Comparison of ENCODE assay signal across 8 mouse cellular contexts in the genomic region with DNA sequence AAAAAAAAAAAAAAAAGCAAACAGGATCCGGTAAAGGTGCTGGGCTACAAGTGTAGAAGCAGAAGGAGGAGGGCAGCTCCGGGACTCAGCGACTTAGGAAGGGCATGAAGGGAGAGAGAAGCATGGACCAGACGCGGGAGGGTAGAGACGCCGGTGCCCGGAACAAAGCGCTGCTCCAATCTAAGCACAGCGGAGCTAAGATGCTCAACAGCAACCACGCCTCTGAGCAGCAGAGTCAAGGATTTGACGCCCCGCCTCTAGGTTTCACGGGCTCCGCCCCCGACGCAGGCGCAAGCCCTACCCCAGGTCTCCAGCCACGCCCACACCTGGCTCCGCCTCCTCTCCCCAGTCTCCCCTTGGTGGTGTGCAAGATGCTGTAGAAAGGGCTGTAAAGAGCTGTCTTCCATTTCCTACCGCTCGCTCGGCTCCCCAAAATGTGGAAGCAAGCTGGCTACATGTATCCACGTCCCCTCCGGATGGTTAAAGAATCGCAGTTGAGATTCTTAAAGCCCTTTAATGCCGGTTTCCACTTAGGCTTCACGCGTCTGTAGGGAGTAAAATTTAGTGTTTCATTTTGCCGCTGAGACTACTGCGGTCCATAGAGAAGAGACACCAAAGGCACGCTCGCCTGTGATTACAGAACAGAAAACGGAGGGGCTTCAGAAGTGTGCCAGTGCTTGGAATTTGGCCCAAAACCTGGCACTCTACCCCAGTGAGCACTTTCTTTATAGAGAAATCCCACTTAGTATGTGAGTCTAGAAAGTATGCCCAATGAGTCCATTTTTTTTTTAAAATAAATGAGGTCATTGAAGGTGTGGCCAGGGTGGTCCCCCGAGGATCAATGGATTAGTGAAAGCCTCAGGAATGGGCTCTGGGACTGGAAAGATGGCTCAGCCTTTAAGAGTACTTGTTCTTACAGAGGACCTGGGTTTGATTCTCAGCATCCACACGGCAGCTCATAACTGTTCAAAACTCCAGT. TPM values are rescaled to one million over a fixed set of nuclear protein-coding genes. Genes with fewer than 3 reads are reported as not detected.
DNase-seq lines count a peak whose midpoint lies in the region; ATAC-seq lines count a peak whose summit lies in the region.

A gene (minus strand): TSS at position 211 of the 979 bp plus-strand sequence.

- ATAC-seq in hindbrain, embryonic 15.5 days (ENCODE audit: low FRiP score, low read depth), result peak; percentile 96

- peak within 1 kb of the TSS; percentile 96 for H3K27ac ChIP-seq in hindbrain, embryonic 15.5 days (replicated peaks)

- 0 out of 2 replicates have a peak, but pooled peaks cover 8% of the 10 kb centered on the region for H3K27me3 ChIP-seq in hindbrain, embryonic 15.5 days

- peaks cover 36% of the 10 kb centered on the region for H3K4me1 ChIP-seq in hindbrain, embryonic 15.5 days (replicated peaks)

- WGBS in hindbrain, embryonic 15.5 days, result 3% methylated on average over 36 of the region's 36 CpGs

- H3K36me3 ChIP-seq in hindbrain, embryonic 15.5 days, result no peaks in the 10 kb centered on the region

- no peaks in the 10 kb centered on the region for H3K9me3 ChIP-seq in hindbrain, embryonic 15.5 days

- peak within 1 kb of the TSS; percentile 85 for H3K4me3 ChIP-seq in hindbrain, embryonic 15.5 days

- H3K4me2 ChIP-seq in hindbrain, embryonic 15.5 days, result peak within 1 kb of the TSS; percentile 81

- peak; percentile 97 for DNase-seq in R1 (ENCODE audit: low read depth, low spot score)
- peak; percentile 98 to 99 for DNase-seq in cerebellum, postnatal 25 days
- DNase-seq in frontal cortex, postnatal 25 days (ENCODE audit: low spot score in 2 of 2), result peak; percentile 86 to 87
- DNase-seq in left cerebral cortex, adult 11 months (ENCODE audit: low spot score), result peak; percentile 92
- DNase-seq in lung, postnatal 4 days, result peak; percentile 92 to 93
- DNase-seq in retina, postnatal 7 days (ENCODE audit: low read depth, low spot score), result peak; percentile 91
- peak; percentile 60 for DNase-seq in urinary bladder, adult 2 months (ENCODE audit: low spot score)

- H3K9ac ChIP-seq in hindbrain, embryonic 15.5 days, result peak within 1 kb of the TSS; percentile 92

RNA-seq across cellular contexts. Expression of the gene that starts here (rescaled TPM):
- polyA plus RNA-seq in hindbrain, embryonic 15.5 days (2015; fragmentation: Nextera tagmentation; extraction: Ambion mirVana), result 47.3 and 53.2 TPM in 2 replicates
- 0.54 and 0.81 TPM in 2 replicates for polyA plus RNA-seq in urinary bladder, adult 2 months (2012; rRNA removed)

Comparison
In these comparisons a context has a peak if more than half of its experiments do, and no peak if none do; other contexts are left out.
1. Peak in every context shown above with its lines: DNase-seq, ATAC-seq, H3K4me3 ChIP-seq and H3K27ac ChIP-seq.
2. RNA of the gene that starts here (polyA plus RNA-seq): 47.3 to 53.2 TPM in hindbrain, embryonic 15.5 days; 0.54 to 0.81 TPM in urinary bladder, adult 2 months; every median in the first group is over 10 times any median in the second.
3. Peak in DNase-seq in urinary bladder, adult 2 months; RNA of the gene not detected or under 1 TPM.